Mouse (Mus musculus) lung, postnatal 0 days (tissue): ENCODE data around the gene Cep128. TPM values are rescaled to one million over a fixed set of nuclear protein-coding genes. Genes with fewer than 3 reads are reported as not detected.

Source experiments
- ATAC-seq: fragments of 200-750 bp; cut with Nextera tagmentation; 2 replicates; pipeline ENCODE4 v1.8.0; 2017; ENCODE audit warnings: moderate library complexity
- DNase-seq: peaks from one replicate; pipeline ENCODE4 v3.0.0-alpha.2; 2016; ENCODE audit warnings: low spot score
- H3K27ac ChIP-seq: fragments of 300-500 bp; sonication (generic); 2 replicates; pipeline ENCODE4 v1.5.1; 2014; ENCODE audit warnings: antibody characterized with exemption, mild to moderate bottlenecking, low read length, mixed read lengths
- H3K27me3 ChIP-seq: fragments of 300-500 bp; sonication (generic); replicated peaks from 2 replicates; pipeline ENCODE4 v1.6.1; 2014; ENCODE audit warnings: low read length, mixed read lengths; ENCODE audit not compliant: insufficient read depth
- H3K36me3 ChIP-seq: fragments of 300-500 bp; sonication (generic); 2 replicates; pipeline ENCODE4 v1.6.1; 2014; ENCODE audit warnings: low read length, mixed read lengths; ENCODE audit not compliant: insufficient read depth
- H3K4me1 ChIP-seq: fragments of 300-500 bp; sonication (generic); 2 replicates; pipeline ENCODE4 v1.6.1; 2014; ENCODE audit warnings: antibody characterized with exemption, low read depth, low read length, mixed read lengths; ENCODE audit not compliant: insufficient read depth
- H3K4me2 ChIP-seq: fragments of 300-500 bp; sonication (generic); replicated peaks from 2 replicates; pipeline ENCODE4 v1.6.1; 2014; ENCODE audit warnings: low read depth, mild to moderate bottlenecking, low read length, moderate library complexity, mixed read lengths
- H3K4me3 ChIP-seq: fragments of 300-500 bp; sonication (generic); 2 replicates; pipeline ENCODE4 v1.5.1; 2014; ENCODE audit warnings: low read depth, low read length
- H3K9ac ChIP-seq: fragments of 300-500 bp; sonication (generic); replicated peaks from 2 replicates; pipeline ENCODE4 v1.6.1; 2014; ENCODE audit warnings: low read depth, mild to moderate bottlenecking
- H3K9me3 ChIP-seq: fragments of 300-500 bp; sonication (generic); 2 replicates; pipeline ENCODE4 v1.6.1; 2016; ENCODE audit warnings: low read length, mixed read lengths
- CTCF ChIP-seq: IDR thresholded peaks from 2 replicates; pipeline ENCODE4 v1.5.1; 2016; ENCODE audit warnings: antibody characterized with exemption, mild to moderate bottlenecking
- EP300 ChIP-seq: IDR thresholded peaks from 2 replicates; pipeline ENCODE4 v1.6.1; 2016; ENCODE audit warnings: antibody characterized with exemption, mild to moderate bottlenecking, control low read depth
- WGBS: fragments of 180-500 bp; shearing (Covaris S2); extraction: QIAGEN DNeasy Blood & Tissue Kit; methylation state at CpG from one replicate; pipeline ENCODE4 v1.1.7; 2014; 5-methylcytosine and 5-hydroxymethylcytosine counted together
- polyA plus RNA-seq: library from polyadenylated mRNA; unstranded; fragments of >200 nt; fragmentation: Nextera tagmentation; extraction: Ambion mirVana; gene quantifications from 2 replicates; pipeline ENCODE4 v1.2.1, GENCODE M21; 2015

The Cep128 gene
- polyA plus RNA-seq, 1 experiment from 2014 or later: 2.4 TPM

- DNase-seq (no peak), ATAC-seq (no peak)
- H3K9ac ChIP-seq: no peak overlapping the region
- H3K4me2 ChIP-seq: no peak overlapping the region
- no peaks in the 10 kb centered on the region for H3K4me1 ChIP-seq
- no peaks in the 10 kb centered on the region for H3K36me3 ChIP-seq
- WGBS: 77% methylated on average over 3 of the region's 3 CpGs
- TF ChIP-seq CTCF (no peak), EP300 (no peak)
- no peak overlapping the region for H3K4me3 ChIP-seq
- H3K27me3 ChIP-seq: no peaks in the 10 kb centered on the region
- no peaks in the 10 kb centered on the region for H3K9me3 ChIP-seq
- no peak overlapping the region for H3K27ac ChIP-seq
Measured at GRCm38 (mm10) chr12:91065423-91065822, 318.8 kb downstream of the Cep128 start.

DNA sequence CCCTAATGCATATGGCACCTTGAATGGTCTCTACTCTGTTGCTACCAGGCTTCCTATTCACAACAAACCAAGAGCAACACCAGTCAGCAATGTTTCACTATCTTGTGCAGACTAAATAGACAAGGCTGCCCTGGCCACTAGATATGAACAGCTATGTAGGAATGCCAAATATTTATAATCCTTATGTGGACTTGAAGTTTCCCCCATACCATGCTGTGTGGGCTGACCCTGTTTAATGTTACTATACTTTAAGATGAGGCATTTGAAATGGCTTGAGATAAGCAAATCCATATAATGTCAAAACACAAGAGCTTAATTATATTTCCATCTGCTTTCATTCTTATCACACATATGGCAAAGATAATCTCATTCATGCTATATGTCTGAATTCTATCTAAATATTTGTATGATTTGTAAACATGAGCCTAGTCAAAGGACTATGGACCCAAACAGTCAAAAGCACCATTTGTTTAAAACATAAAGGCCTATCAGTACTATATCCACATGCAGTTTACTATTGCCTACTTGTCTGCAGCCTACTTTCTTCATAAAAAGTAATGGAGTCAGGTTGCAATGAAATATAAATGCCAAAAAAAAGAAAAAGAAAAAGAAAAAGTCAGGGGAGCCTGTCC, 319.7 kb downstream of the Cep128 start:
- H3K4me1 ChIP-seq: no peaks in the 10 kb centered on the region
- H3K9me3 ChIP-seq: no peaks in the 10 kb centered on the region
- no peaks in the 10 kb centered on the region for H3K36me3 ChIP-seq
- no peak overlapping the region for H3K4me2 ChIP-seq
- H3K9ac ChIP-seq: no peak overlapping the region
- TF ChIP-seq EP300 (no peak), CTCF (no peak)
- ATAC-seq: no peak
- H3K27ac ChIP-seq: no peak overlapping the region
- H3K27me3 ChIP-seq: no peaks in the 10 kb centered on the region
- no peak overlapping the region for H3K4me3 ChIP-seq
- DNase-seq: no peak

- Histone ChIP-seq H3K9me3 (no peaks in the 10 kb centered on the region), H3K36me3 (no peaks in the 10 kb centered on the region), H3K4me1 (no peaks in the 10 kb centered on the region), H3K9ac (no peak overlapping the region), H3K4me2 (no peak overlapping the region), H3K4me3 (no peak overlapping the region), H3K27ac (no peak overlapping the region), H3K27me3 (no peaks in the 10 kb centered on the region)
- WGBS: 81% methylated on average over 4 of the region's 4 CpGs
- ATAC-seq: no peak
- TF ChIP-seq EP300: no peak
- no peak for TF ChIP-seq CTCF
- no peak for DNase-seq
Measured at GRCm38 (mm10) chr12:91063337-91064015, 320.7 kb downstream of the Cep128 start.

- no peak for TF ChIP-seq EP300
- no peak for TF ChIP-seq CTCF
- Histone ChIP-seq H3K9ac (no peak overlapping the region), H3K27me3 (no peaks in the 10 kb centered on the region), H3K4me3 (no peak overlapping the region), H3K9me3 (no peaks in the 10 kb centered on the region), H3K4me1 (no peaks in the 10 kb centered on the region), H3K4me2 (no peak overlapping the region), H3K36me3 (no peaks in the 10 kb centered on the region), H3K27ac (no peak overlapping the region)
- DNase-seq: no peak
- 62% methylated on average over 4 of the region's 4 CpGs for WGBS
- no peak for ATAC-seq
Measured at GRCm38 (mm10) chr12:91062681-91063080, 321.5 kb downstream of the Cep128 start.

GRCm38 (mm10) chr12:91059704-91060318, 324.4 kb downstream of the Cep128 start:
- Histone ChIP-seq H3K36me3 (no peaks in the 10 kb centered on the region), H3K4me3 (no peak overlapping the region), H3K9me3 (no peaks in the 10 kb centered on the region), H3K4me2 (no peak overlapping the region), H3K9ac (no peak overlapping the region), H3K27me3 (no peaks in the 10 kb centered on the region), H3K4me1 (no peaks in the 10 kb centered on the region), H3K27ac (no peak overlapping the region)
- ATAC-seq (no peak), DNase-seq (no peak)
- TF ChIP-seq CTCF (no peak), EP300 (no peak)
- WGBS: 84% methylated on average over 12 of the region's 12 CpGs

DNA sequence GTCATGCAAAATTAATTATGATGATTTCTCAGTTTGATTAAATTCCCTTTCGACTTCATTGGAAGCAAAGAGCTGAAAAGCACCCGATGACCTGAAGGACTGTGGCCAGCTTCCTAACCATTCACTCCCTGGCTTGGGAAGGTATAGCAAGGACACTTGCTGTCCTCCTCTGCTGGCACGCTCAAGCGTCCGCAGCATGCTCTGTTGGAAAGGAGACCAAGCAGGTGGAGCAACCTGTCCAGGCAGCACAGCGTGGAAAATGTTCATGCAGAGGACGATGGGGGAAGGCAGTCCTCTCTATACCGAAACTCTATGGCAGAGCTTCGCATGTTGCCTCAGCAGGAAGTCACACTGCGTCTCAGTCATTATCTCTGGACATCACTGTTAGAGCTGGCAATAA, 327.3 kb downstream of the Cep128 start:
- no peaks in the 10 kb centered on the region for H3K27me3 ChIP-seq
- H3K9ac ChIP-seq: no peak overlapping the region
- H3K4me2 ChIP-seq: no peak overlapping the region
- no peak overlapping the region for H3K27ac ChIP-seq
- TF ChIP-seq CTCF (no peak), EP300 (no peak)
- no peaks in the 10 kb centered on the region for H3K9me3 ChIP-seq
- H3K4me3 ChIP-seq: no peak overlapping the region
- DNase-seq (no peak), ATAC-seq (no peak)
- H3K4me1 ChIP-seq: no peaks in the 10 kb centered on the region
- H3K36me3 ChIP-seq: no peaks in the 10 kb centered on the region
- WGBS: 81% methylated on average over 10 of the region's 10 CpGs
